Mouse (Mus musculus): Measurements from ENCODE around the gene Drg1.
"Not testable (repeated sequence)": the region's sequence is repeated elsewhere in the genome, so short reads cannot be mapped to it uniquely, and the experiment has no call there.

Gene Drg1

DNA sequence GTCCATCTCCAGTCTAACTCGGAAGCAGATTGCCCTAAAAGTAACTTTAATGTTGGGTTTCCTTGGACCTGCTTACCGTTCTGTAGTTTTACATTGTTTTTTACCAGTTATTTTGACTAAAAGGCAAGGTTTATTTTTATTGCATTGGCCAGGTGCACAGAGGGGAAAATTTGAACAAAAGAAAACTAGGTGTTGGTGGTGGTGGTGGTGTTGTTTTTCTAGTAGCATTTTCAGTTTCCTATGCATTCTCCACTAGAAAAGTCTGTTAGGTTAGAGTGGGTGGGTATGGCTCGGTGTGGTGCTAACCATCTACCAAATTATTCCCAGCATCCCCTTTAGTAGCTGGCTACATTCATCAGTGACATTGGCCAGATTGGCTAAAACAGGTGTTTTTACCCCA lies 59.4 kb downstream of the Drg1 start:
- no peak for DNase-seq

DNA sequence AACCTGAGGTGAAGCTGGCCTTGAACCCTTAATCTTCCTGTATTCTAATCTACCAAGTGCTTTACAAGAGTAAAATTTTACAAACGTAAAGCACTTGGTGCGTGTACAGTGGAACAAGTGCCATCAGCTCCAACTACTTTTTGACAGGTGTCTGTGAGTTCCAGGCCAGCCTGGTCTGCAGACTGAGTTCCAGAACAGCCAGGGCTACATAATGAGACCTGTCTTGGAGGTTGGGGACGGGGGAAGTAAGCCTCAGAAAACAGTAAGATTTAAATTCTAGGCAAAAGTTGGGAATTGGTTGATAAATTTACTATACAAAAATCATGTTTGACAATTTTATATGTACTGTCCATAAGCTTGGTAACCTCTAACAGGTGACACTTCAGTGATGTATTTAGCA lies 61.0 kb downstream of the Drg1 start:
- DNase-seq = no peak

- DNase-seq = no peak
These were observed 62.4 kb downstream of the Drg1 start for GRCm38 (mm10) chr11:3203771-3204170.

- peak; percentile 61 to 70 for DNase-seq
These were observed 63.3 kb downstream of the Drg1 start for GRCm38 (mm10) chr11:3202781-3203441.

DNA sequence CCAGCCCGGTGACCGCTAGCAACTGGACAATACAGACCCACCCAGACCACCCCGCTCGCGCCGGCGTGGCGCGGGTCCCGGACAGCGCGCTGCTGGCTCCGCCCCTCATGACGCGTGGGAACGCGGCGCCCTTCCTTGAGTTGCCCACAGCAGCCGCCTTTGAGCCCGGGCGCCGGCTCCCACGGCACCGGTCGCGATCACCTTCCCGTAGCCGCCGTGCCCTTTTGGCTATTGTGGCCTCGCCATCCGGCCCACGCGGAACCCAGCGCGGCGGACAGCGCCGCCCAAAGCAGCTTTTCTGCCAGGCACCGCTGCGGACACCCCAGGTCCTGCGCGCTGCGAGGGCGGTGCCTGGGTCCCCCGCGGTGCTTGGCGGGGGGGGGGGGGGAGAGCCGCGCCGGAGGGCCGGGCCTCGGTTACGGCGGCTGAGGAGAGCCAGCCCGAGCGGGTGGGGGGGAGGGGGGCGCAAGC lies 63.9 kb downstream of the Drg1 start, which contains the start of gene Eif4enif1:
Eif4enif1 (plus strand) TSS at position 162 of the 471 bp plus-strand sequence.
- DNase-seq = peak; percentile 87 to 88

GRCm38 (mm10) chr11:3201326-3202230 lies 64.6 kb downstream of the Drg1 start:
- no peak for DNase-seq

GRCm38 (mm10) chr11:3200636-3201035 lies 65.6 kb downstream of the Drg1 start:
- not testable (repeated sequence) for DNase-seq

DNA sequence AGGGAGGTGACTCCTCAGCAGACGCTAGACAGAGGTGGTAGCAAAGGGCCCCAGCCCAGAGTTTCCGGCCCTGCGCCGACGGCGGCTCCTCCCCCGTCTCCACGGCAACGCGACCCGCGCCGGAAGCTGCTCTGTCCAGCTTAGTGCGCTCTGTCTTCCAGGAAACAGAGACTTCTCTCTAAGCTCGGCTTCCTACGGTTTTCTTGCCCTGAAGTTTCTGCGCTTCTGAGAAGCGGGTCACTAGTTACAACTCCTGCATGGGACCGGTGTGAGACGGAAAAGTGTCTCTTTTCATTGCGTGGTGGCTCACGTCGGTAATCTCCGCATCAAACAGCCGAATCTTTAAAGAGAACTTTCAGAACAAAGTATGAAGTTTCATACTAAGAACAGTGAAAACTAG lies 72.9 kb downstream of the Drg1 start, which contains the start of gene Sfi1:
Sfi1 (minus strand) TSS at position 101 of the 400 bp plus-strand sequence.
- no peak for DNase-seq

- DNase-seq = not testable (repeated sequence)
These were observed 83.5 kb downstream of the Drg1 start for GRCm38 (mm10) chr11:3182707-3183106.

- DNase-seq = not testable (repeated sequence)
These were observed 84.2 kb downstream of the Drg1 start for GRCm38 (mm10) chr11:3181971-3182370.

- peak; percentile 63 to 64 for DNase-seq
These were observed 85.0 kb downstream of the Drg1 start for GRCm38 (mm10) chr11:3181250-3181649.

DNA sequence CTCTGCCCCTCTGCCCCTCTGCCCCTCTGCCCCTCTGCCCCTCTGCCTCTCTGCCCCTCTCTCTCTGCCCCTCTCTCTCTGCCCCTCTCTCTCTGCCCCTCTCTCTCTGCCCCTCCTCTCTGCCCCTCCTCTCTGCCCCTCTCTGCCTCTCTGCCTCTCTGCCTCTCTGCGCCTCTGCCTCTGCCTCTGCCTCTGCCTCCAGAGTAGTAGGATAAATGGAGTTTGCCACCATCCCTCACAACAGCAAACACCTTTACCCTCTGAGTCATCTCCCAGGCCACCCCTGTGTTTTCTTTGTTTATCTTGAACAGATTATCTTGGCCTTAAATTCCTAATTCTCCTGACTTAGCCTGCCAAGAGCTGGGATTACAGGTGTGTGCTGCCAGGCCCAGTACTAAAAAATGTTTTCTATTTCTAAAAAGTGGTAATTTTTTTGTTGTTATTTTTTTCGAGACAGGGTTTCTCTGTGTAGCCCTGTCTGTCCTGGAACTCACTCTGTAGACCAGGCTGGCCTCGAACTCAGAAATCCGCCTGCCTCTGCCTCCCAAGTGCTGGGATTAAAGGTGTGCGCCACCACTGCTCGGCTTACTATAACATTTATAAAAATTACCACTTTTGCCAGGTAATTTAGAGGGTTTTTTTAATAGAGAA lies 85.6 kb downstream of the Drg1 start:
- not testable (repeated sequence) for DNase-seq

DNA sequence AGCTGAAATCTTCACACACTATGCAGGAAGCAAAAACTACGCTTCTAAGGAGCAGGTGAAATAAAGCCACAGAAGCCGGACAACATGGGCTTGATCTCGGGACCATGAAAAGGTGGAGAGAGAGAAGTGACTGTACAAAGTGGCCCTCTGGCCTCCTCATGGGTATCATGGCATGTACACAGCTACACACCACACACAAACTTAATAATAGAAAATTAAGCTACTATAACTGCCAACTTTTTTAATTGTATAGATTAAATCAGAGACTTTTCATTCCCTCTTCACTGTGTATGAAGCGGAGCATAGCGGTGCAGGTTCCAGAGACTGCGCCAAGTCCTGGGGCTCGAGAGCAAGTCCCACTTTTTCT lies 86.5 kb downstream of the Drg1 start:
- peak; percentile 13 to 29 for DNase-seq

GRCm38 (mm10) chr11:3178968-3179725 lies 87.1 kb downstream of the Drg1 start:
- DNase-seq = peak; percentile 28 to 29

DNA sequence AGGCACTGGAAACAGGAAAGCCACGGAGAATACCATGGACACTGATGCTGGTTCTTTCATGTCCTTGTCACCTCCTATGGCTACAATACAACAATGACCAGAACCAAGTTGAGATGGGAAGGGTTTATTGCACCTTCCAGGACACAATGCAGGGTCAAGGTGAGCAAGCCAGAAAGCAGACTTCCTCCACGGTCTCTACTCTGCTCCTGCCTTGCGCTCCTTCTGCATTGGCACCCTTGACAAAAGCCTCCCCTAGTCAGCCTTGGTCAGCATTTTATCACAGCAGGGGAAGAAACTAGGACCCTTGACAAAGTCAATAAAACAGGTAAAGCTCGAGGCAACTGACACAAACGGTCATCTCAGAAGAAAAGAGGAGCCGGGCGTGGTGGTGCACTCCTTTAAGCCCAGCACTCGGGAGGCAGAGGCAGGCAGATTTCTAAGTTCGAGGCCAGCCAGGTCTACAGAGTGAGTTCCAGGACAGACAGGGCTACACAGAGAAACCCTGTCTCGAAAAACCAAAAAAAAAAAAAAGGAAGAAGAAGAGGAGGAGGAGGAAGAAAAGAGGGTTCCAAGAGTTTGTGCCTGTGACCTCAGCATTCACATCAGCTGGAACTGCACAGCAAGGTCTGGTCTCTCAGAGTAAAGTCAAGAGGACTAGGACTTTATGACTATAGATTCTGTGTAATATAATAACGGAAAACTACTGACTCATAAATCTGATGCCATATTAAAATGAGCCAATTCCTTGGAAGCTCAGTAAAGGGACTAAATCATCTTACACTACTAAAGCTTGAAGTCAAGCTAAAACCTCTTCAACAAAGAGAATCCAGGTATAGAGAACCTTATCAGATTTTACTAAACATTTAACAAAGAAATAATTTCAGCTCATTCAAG lies 92.5 kb downstream of the Drg1 start:
- peak; percentile 54 to 57 for DNase-seq

- DNase-seq = not testable (repeated sequence)
These were observed 93.7 kb downstream of the Drg1 start for GRCm38 (mm10) chr11:3172526-3172925.

DNA sequence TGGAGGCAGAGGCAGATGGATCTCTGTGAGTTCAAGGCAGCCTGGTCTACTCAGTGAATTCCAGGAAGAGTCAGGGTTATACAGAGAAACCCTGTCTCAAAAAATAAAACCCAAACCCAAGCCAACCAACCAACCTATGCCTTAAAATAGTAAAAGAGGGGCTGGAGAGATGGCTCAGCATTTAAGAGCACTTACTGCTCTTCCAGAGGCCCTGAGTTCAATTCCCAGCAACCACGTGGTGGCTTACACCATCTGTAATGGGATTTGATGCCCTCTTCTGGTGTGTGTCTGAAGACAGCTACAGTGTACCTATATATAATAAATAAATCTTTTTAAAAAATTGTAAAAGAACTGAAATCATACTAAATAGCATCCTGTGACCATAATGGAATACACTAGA lies 94.3 kb downstream of the Drg1 start:
- DNase-seq = peak; percentile 41 to 45

DNA sequence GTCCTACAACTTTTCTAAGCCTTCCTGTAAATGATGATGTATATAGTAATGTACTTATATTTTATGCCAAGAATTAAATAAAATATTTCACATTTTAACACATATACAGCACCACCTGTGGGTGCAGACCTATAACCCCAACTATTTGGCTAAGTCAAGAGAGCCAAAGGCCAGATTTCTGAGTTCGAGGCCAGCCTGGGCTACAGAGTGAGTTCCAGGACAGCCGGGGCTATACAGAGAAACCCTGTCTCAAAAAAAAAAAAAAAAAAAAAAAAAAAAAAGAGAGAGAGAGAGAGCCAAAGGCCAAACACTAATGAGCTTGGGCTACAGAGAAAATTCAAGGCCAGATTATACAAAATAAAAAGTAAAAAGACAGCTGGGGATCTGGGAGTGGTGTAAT lies 97.2 kb downstream of the Drg1 start:
- DNase-seq = peak; percentile 35 to 40

GRCm38 (mm10) chr11:3167571-3168001 lies 98.6 kb downstream of the Drg1 start:
- peak in 1 of 2 experiments; percentile 30 for DNase-seq

GRCm38 (mm10) chr11:3167129-3167528 lies 99.1 kb downstream of the Drg1 start:
- not testable (repeated sequence) for DNase-seq

DNA sequence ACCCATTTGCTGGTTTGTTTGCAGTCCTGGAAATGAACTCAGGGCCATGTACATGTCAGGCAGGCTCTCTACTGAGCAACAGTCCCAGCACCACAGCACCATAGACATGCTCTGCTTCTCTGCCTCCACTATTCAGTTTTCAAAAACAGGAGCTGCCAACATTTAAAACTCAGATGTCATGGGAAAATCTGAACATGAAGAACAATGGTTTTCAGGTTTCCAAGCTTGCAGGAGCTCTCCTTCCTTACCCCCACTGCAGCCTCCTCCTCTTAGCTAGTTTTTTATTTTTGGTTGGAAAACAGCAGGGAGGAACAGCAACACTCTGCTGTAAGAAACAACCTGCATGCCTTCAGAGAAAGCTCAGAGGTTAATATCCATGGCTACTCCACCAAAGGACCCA lies 99.9 kb downstream of the Drg1 start:
- DNase-seq = not testable (repeated sequence)
